Mouse (Mus musculus) lung, adult 2 months (tissue): ENCODE data around the gene Snx25.

Experiments used
- CTCF ChIP-seq: fragments of 200-500 bp; IDR thresholded peaks from 2 replicates; pipeline ENCODE4 v1.5.1; 2011; ENCODE audit warnings: mild to moderate bottlenecking, low read length, control low read depth; ENCODE audit not compliant: insufficient read depth
- POLR2A ChIP-seq: fragments of 200-500 bp; IDR thresholded peaks from 2 replicates; pipeline ENCODE4 v1.6.1; 2011; ENCODE audit warnings: low read depth, mild to moderate bottlenecking, control low read depth, low read length, borderline replicate concordance; ENCODE audit errors: extremely low read depth

DNA sequence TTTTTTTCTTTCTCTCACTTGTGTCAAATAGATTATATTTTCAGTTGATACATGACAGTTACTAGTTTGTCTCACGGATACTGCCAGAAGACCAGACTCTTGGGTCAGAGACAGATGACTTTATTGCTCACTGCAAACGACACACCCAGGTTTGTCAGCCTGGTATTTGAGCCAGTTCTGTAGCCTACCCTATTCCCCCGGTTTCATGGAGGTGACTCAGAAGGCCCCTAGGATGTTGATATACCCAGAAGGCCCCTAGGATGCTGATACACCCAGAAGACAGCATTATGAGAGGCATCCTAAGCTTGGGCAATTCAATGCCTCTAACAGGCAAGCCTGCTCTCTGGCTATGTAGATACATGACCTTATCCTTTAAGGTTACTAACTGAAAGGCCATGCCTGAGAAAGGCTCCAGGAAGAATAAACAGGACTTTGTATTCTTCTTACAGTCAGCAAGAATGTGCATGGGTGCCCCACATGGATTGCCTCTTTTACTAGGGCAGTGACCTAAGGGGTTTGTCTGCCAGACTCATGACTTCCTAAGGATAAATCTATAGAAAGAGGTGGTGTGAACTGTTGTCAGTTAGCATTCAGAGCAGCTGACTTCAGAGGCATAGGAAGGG is 144.8 kb downstream of the Snx25 start:
- no peak for TF ChIP-seq CTCF
- TF ChIP-seq POLR2A = no peak
